Mouse (Mus musculus): ENCODE measurements around the gene Acsl5.

- no peak for TF ChIP-seq POLR2A (IDR thresholded peaks at IDR 0.05; ENCODE audit: insufficient read length, low read depth)
- TF ChIP-seq POLR2AphosphoS2 (IDR thresholded peaks at IDR 0.05; ENCODE audit: insufficient read length, low read depth), result no peak
- TF ChIP-seq MYOG (IDR thresholded peaks at IDR 0.05; ENCODE audit: control insufficient read depth in 1 of 3, insufficient read depth in 1 of 3, insufficient read length in 2 of 3, low read depth in 2 of 3), result no peak
- TF ChIP-seq MAX (IDR thresholded peaks at IDR 0.05; ENCODE audit: low read depth), result no peak
- no peak for TF ChIP-seq TCF3 (IDR thresholded peaks at IDR 0.05; ENCODE audit: insufficient read length, low read depth)
- TF ChIP-seq USF1 (IDR thresholded peaks at IDR 0.05; ENCODE audit: low read depth), result no peak
These were observed 10.5 kb upstream of the Acsl5 start, which contains the start of gene Gucy2g for GRCm38 (mm10) chr19:55241186-55241645.

Data from myocyte (in vitro differentiated cells).